Mouse (Mus musculus) neural tube, embryonic 11.5 days (tissue): ENCODE results near the gene Gskip. TPM values are rescaled to one million over a fixed set of nuclear protein-coding genes. Genes with fewer than 3 reads are reported as not detected.

Experiments used
- ATAC-seq: fragments of 200-750 bp; cut with Nextera tagmentation; 2 replicates; pipeline ENCODE4 v1.8.0; 2017; ENCODE audit warnings: moderate number of reproducible peaks, mild to moderate bottlenecking, moderate TSS enrichment, moderate library complexity; ENCODE audit not compliant: insufficient read depth, low FRiP score, low TSS enrichment
- DNase-seq: peaks from one replicate; pipeline ENCODE4 v3.0.0-alpha.2; 2015; ENCODE audit warnings: low spot score
- H3K27ac ChIP-seq: fragments of 300-500 bp; sonication (generic); 2 replicates; pipeline ENCODE4 v1.5.1; 2014; ENCODE audit warnings: low read depth, mild to moderate bottlenecking, low read length
- H3K27me3 ChIP-seq: fragments of 300-500 bp; sonication (generic); 2 replicates; pipeline ENCODE4 v1.6.1; 2014; ENCODE audit warnings: mild to moderate bottlenecking, low read length, mixed read lengths; ENCODE audit not compliant: control insufficient read depth, insufficient read depth
- H3K36me3 ChIP-seq: fragments of 300-500 bp; sonication (generic); 2 replicates; pipeline ENCODE4 v1.6.1; 2014; ENCODE audit warnings: mild to moderate bottlenecking, low read length, moderate library complexity, mixed read lengths; ENCODE audit not compliant: control insufficient read depth, insufficient read depth
- H3K4me1 ChIP-seq: fragments of 300-500 bp; sonication (generic); 2 replicates; pipeline ENCODE4 v1.6.1; 2014; ENCODE audit warnings: low read length, mixed read lengths; ENCODE audit not compliant: control insufficient read depth, insufficient read depth
- H3K4me2 ChIP-seq: fragments of 300-500 bp; sonication (generic); 2 replicates; pipeline ENCODE4 v1.6.1; 2014; ENCODE audit warnings: low read depth, mild to moderate bottlenecking, moderate library complexity
- H3K4me3 ChIP-seq: fragments of 300-500 bp; sonication (generic); 2 replicates; pipeline ENCODE4 v1.5.1; 2014; ENCODE audit warnings: low read depth, low read length
- H3K9ac ChIP-seq: fragments of 300-500 bp; sonication (generic); 2 replicates; pipeline ENCODE4 v1.6.1; 2014; ENCODE audit warnings: mild to moderate bottlenecking, low read length
- H3K9me3 ChIP-seq: fragments of 300-500 bp; sonication (generic); 2 replicates; pipeline ENCODE4 v1.6.1; 2016; ENCODE audit warnings: low read length; ENCODE audit not compliant: control insufficient read depth
- WGBS: fragments of 180-500 bp; shearing (Covaris S2); extraction: QIAGEN DNeasy Blood & Tissue Kit; methylation state at CpG from one replicate; pipeline ENCODE4 v1.1.7; 2014; 5-methylcytosine and 5-hydroxymethylcytosine counted together
- polyA plus RNA-seq: library from polyadenylated mRNA; unstranded; fragments of >200 nt; fragmentation: Nextera tagmentation; extraction: Ambion mirVana; gene quantifications from 2 replicates; pipeline ENCODE4 v1.2.1, GENCODE M21; 2014

Gskip gene
- polyA plus RNA-seq: 35.2 and 40.7 TPM in 2 replicates

- peak within 1 kb of the TSS; percentile 88 for H3K27ac ChIP-seq
- H3K9ac ChIP-seq: peak within 1 kb of the TSS; percentile 87
- peak; percentile 55 for DNase-seq
- H3K4me3 ChIP-seq: peak within 1 kb of the TSS; percentile 94
- ATAC-seq: peak; percentile 54
- H3K27me3 ChIP-seq: no peaks in the 10 kb centered on the region
- H3K4me2 ChIP-seq: peak within 1 kb of the TSS; percentile 87
- WGBS: under 1% methylated on average over 41 of the region's 41 CpGs
- peaks cover 18% of the 10 kb centered on the region; the same call in 1 of the 2 replicates for H3K4me1 ChIP-seq
- H3K9me3 ChIP-seq: no peaks in the 10 kb centered on the region
- no peaks in the 10 kb centered on the region; the same call in 1 of the 2 replicates for H3K36me3 ChIP-seq
Measured at GRCm38 (mm10) chr12:105683933-105684901, at the start of gene Gskip. Gene Gskip (plus strand): TSS chr12:105684829.

- 93% methylated on average over 9 of the region's 9 CpGs for WGBS
- Histone ChIP-seq H3K4me3 (no peak overlapping the region), H3K9ac (no peak overlapping the region), H3K4me2 (no peak overlapping the region), H3K36me3 (peaks cover 10% of the 10 kb centered on the region), H3K4me1 (no peaks in the 10 kb centered on the region), H3K27me3 (no peaks in the 10 kb centered on the region), H3K9me3 (no peaks in the 10 kb centered on the region), H3K27ac (no peak overlapping the region)
- DNase-seq (no peak), ATAC-seq (no peak)
Measured at GRCm38 (mm10) chr12:105636551-105636950, 48.1 kb upstream of the Gskip start.

- Histone ChIP-seq H3K4me3 (no peak overlapping the region), H3K9ac (no peak overlapping the region), H3K36me3 (peaks cover 10% of the 10 kb centered on the region), H3K27me3 (no peaks in the 10 kb centered on the region), H3K27ac (no peak overlapping the region), H3K9me3 (no peaks in the 10 kb centered on the region), H3K4me1 (no peaks in the 10 kb centered on the region), H3K4me2 (no peak overlapping the region)
- DNase-seq: no peak
- no peak for ATAC-seq
- 75% methylated on average over 4 of the region's 4 CpGs for WGBS
Measured at GRCm38 (mm10) chr12:105637554-105637953, 47.1 kb upstream of the Gskip start.

- H3K9me3 ChIP-seq: no peaks in the 10 kb centered on the region
- peaks cover 11% of the 10 kb centered on the region for H3K36me3 ChIP-seq
- H3K4me2 ChIP-seq: no peak overlapping the region
- no peak overlapping the region for H3K27ac ChIP-seq
- H3K4me3 ChIP-seq: no peak overlapping the region
- no peaks in the 10 kb centered on the region for H3K4me1 ChIP-seq
- DNase-seq: no peak
- no peaks in the 10 kb centered on the region for H3K27me3 ChIP-seq
- ATAC-seq: no peak
- WGBS: 94% methylated on average over 11 of the region's 11 CpGs
- H3K9ac ChIP-seq: no peak overlapping the region
Measured at GRCm38 (mm10) chr12:105642770-105643321, 41.8 kb upstream of the Gskip start.

- Histone ChIP-seq H3K4me1 (no peaks in the 10 kb centered on the region), H3K36me3 (peaks cover 9% of the 10 kb centered on the region), H3K4me3 (no peak overlapping the region), H3K9ac (no peak overlapping the region), H3K4me2 (no peak overlapping the region), H3K9me3 (no peaks in the 10 kb centered on the region), H3K27ac (no peak overlapping the region), H3K27me3 (no peaks in the 10 kb centered on the region)
- ATAC-seq: no peak
- 91% methylated on average over 7 of the region's 7 CpGs for WGBS
- DNase-seq: no peak
Measured at GRCm38 (mm10) chr12:105655850-105656249, 28.8 kb upstream of the Gskip start.

GRCm38 (mm10) chr12:105676274-105676673 is 8.4 kb upstream of the Gskip start:
- H3K27me3 ChIP-seq: no peaks in the 10 kb centered on the region
- H3K4me2 ChIP-seq: no peak overlapping the region
- ATAC-seq: no peak
- H3K9me3 ChIP-seq: no peaks in the 10 kb centered on the region
- WGBS: 91% methylated on average over 8 of the region's 8 CpGs
- H3K4me3 ChIP-seq: no peak overlapping the region
- DNase-seq: no peak
- no peaks in the 10 kb centered on the region for H3K4me1 ChIP-seq
- H3K27ac ChIP-seq: no peak overlapping the region
- H3K9ac ChIP-seq: no peak overlapping the region
- 0 out of 2 replicates have a peak, but pooled peaks cover 2% of the 10 kb centered on the region for H3K36me3 ChIP-seq

- Histone ChIP-seq H3K9ac (no peak overlapping the region), H3K4me1 (no peaks in the 10 kb centered on the region; the same call in 1 of the 2 replicates), H3K27ac (no peak overlapping the region), H3K27me3 (no peaks in the 10 kb centered on the region), H3K4me2 (no peak overlapping the region), H3K4me3 (no peak overlapping the region), H3K36me3 (0 out of 2 replicates have a peak, but pooled peaks cover 1% of the 10 kb centered on the region), H3K9me3 (no peaks in the 10 kb centered on the region)
- DNase-seq (no peak), ATAC-seq (no peak)
- 89% methylated on average over 7 of the region's 7 CpGs for WGBS
Measured at GRCm38 (mm10) chr12:105678211-105678610, 6.4 kb upstream of the Gskip start.

GRCm38 (mm10) chr12:105678762-105679161 is 5.9 kb upstream of the Gskip start:
- DNase-seq (no peak), ATAC-seq (no peak)
- H3K27ac ChIP-seq: no peak overlapping the region
- peaks cover 5% of the 10 kb centered on the region; the same call in 1 of the 2 replicates for H3K4me1 ChIP-seq
- H3K36me3 ChIP-seq: no peaks in the 10 kb centered on the region
- WGBS: 93% methylated on average over 3 of the region's 3 CpGs
- H3K9ac ChIP-seq: no peak overlapping the region
- no peak overlapping the region for H3K4me2 ChIP-seq
- H3K27me3 ChIP-seq: no peaks in the 10 kb centered on the region
- no peak overlapping the region for H3K4me3 ChIP-seq
- no peaks in the 10 kb centered on the region for H3K9me3 ChIP-seq
